Mouse (Mus musculus): ENCODE measurements at regions not wholly inside any gene's neighbourhood (a gene's known extent, or its start where the extent isn't known, plus 50 kb on each side); places are given as distances from the start of the nearest gene placed in this dataset.

DNA sequence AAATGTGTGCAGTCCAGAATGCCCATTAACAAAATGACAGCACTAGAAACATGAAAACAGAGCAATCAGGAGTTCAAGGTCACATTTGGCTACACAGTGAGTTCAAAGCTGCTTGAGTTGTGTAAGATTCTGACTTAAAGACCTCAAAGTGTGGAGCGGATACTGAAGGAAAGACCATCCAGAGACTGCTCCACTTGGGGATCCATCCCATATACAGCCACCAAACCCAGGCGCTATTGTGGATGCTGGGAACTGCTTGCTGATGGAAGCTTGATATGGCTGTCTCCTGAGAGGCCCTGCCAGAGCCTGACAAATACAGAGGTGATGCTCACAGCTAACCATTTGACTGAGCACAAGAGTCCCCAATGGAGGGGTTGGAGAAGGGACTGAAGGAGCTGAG lies 98.1 kb upstream of the C1qtnf7 start:
- no peak for TF ChIP-seq TAL1 (IDR thresholded peaks at IDR 0.05; ENCODE audit: low read length)
- TF ChIP-seq GATA1 (IDR thresholded peaks at IDR 0.05; ENCODE audit: low read length) = no peak

All from erythroblast, embryonic 14.5 days (primary cell).